Mouse (Mus musculus) cerebellum, postnatal 4 days (tissue): ENCODE results near the gene Adamtsl3.

Experiments used
- DNase-seq, 2 experiments: peaks; one replicate each; pipeline ENCODE4 v3.0.0; 2022; ENCODE audit warnings: low spot score in 2 of 2, mixed read lengths in 1 of 2

Gene Adamtsl3

DNA sequence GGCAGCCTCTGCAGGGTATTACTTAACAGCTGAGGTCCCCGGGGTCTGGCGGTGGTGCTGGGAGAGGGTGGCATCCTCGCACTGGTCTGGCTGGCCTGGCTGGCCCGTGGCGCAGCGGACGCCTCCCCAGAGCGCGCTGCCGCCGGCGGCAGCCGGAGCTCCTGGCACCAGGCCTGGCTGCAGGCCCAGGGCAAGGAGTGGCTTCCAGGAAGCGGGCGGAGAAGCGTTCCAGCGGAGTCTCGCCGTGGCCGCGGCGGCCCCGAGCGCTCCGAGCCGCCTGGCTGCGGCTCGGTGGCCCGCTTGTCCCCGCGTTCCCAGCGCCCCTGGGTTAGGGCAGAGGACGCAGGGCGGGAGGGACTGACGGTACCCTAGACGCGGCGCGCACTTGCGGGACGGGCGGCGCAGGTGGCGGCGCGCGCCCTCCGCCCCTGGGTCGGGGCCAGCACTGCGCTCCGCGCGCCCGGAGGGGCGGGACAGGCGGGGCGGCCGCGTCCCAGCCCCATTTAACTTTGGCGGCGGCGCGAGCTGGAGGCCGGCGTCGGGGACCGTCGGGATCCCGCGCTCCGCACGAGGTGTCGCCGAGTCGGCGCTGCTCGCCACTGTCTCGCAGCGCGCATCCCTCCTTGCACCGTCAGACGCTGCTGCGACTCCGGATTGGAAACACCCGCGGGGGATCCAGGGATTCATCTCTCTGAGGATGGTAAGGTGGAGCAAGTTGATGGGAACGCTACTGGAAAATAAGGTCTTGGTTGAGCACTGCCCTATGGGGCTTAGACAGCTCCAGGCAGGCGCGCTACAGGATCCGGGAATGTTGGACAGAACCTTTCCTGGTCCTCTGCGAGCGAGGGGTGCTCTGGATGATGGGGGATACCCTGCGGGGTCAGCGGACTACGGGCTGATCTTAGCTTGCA lies at the start of gene Adamtsl3:
Gene Adamtsl3 (plus strand): TSS at position 484 of the 911 bp plus-strand sequence.
- DNase-seq = peak in 1 of 2 experiments; percentile 62

DNA sequence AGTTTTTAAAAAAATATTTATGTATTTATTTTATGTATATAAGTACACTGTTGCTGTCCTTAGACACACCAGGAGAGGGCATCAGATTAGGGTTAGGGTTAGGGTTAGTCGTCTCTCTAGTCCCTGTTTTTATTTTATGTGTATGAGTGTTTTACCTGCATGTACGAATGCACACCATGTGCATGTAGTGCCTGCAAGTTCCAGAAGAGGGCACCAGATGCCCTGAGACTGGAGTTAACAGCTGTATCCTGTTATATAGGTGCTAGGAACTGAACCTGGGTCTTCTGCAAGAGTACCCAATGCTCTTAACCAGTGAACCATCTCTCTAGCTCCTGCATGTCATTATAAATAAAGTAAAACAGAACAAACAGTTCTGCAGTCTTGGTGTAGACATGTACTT lies 48.3 kb upstream of the Adamtsl3 start:
- no peak for DNase-seq

DNA sequence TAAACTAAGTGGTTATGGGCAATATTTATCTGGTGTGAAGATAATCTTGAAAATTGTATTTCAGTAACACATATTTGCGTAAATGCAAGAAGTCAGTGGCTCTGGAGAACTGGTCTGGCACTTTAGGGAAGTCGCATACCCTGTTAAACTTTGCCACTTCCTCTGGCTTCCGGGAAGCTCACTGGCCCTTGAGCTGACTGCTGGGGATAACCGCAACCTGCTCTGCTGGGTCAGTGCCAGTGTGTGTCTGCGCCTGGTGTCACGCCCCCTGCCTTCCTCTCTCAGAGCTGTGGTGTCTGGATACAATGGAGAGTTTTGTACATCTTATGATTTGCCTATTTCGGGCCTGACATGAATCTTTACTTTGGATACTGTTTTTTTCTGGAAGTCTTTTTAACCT lies 42.1 kb upstream of the Adamtsl3 start:
- DNase-seq = peak in 1 of 2 experiments; percentile 56

DNA sequence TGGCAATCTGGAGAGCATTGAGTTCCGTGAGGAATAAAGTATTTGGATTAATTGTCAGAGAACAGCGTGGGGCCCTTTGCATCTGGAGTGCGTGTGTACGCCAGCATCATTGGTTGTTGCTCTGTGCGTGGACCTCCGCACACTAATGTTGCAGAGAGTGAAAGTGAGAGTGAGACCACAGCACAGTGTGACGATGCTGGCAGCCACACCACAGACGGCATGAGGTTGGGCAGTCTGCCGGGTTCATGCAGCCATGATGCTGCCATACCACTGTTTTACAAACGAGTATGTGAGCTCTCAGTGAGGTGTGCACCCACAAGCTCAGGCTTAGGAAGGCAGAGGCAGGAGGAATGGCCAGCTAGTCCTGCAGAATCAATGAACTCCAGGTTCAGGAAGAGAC lies 41.4 kb upstream of the Adamtsl3 start:
- peak in 1 of 2 experiments; percentile 44 for DNase-seq

DNA sequence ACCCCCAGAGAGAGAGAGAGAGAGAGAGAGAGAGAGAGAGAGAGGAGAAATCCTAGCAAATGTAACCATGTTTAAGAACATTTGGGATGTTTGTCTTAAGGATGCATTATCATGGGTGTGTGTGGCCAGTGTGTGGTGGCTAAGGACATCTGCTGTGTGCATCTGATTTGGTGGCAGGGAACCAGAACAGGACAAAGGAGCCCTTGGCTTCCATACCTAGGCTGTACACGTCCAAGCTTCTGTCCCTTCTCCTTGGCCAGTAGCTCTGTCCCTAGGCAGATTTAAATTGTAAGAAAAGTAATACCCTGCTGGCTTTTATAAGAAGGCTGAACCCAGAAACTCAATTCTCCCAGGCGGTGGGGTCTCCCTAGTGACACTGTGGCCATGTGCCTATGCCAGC lies 40.9 kb upstream of the Adamtsl3 start:
- no peak for DNase-seq

DNA sequence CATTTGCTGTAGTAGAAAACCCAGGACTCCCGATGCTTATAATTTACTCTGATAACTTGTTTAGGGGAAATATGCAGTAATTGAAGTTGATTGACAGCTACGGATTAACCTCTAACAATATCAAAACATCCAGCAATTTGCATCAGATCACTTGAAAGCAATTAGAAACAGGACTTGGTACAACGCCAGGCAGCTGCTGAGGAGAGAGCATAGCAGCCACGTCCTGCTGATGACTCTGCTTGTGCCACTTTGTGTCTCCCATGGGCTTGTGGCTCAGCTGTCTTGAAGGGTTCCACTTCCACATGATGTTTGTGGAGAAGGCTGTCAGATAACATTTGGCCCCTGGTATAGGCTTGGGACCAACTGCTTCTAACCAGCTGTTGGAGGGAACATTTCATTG lies 27.1 kb upstream of the Adamtsl3 start:
- no peak for DNase-seq

DNA sequence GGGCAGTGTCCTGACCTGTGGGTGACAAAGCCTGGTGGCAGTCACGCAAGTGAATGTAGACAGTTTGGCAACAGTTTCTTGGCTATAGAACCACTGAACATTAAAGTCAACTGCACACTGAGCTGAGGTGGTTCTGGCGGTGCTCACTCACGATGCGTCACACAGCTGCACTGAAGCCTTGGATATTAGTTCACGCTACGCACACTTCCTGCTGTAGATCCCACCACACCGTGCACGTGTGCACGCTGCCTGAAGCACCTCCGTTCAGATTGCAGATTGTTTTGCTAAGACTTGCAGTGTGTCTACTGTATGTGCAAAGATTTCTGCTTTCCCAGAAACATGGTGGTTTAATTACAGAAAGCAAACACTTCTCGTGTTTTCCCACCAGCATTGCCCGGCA lies 17.0 kb upstream of the Adamtsl3 start:
- DNase-seq = no peak

DNA sequence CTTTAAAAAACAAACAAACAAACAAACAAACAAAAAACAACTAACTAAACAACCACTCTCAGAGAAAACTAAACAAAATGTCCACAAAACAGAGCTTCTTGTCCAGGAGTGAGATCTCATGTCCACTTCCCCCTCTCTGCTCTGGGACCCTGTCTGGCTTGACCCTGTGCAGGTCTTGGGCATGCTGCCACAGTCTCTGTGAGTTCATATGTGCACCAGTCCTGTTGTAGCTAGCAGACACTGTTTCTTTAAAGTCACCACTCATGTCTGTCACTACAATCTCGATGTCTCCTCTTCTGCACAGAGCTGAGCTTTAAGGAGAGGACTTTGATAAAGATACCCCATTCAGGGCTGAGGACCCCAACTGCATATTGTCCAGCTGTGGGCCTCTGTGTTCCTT lies 8.9 kb upstream of the Adamtsl3 start:
- DNase-seq = no peak

DNA sequence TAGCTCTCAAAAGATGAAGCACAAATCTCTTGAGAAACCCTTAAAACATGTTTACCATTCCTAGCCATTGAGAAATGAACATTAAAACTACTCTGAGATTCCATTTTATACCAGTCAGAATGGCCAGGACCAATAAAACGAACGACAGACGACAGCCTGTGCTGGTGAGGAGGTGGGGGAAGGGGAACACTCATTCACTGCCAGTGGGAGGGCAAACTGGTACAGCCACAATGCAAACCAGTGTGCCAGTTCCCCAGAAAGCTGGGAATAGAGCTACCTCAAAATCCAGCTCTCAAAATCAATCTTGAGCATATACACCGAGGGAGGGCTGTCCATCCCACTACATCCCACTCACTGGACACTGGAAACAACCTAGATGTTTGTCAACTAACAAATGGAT lies 8.3 kb upstream of the Adamtsl3 start:
- DNase-seq = no peak

DNA sequence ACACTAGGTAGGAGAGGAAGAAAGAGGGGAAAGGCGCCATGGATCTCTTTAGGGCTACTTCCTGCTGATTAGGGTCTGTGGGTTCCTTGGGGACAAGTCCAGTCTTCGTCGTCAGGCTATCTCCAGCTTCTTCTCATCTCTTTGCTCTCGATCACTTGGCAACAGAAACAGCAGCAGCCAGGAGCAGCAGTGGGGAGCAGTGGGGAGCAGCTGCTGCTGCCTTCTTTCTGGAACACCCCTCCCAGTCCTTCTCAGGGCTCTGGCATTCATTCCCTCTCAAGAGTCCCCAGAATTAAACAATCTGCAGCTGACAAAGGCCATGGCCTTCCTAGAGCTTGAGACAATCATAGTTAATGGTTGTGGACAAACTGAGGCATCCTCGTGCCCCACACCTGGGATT lies 7.6 kb upstream of the Adamtsl3 start:
- DNase-seq = no peak

DNA sequence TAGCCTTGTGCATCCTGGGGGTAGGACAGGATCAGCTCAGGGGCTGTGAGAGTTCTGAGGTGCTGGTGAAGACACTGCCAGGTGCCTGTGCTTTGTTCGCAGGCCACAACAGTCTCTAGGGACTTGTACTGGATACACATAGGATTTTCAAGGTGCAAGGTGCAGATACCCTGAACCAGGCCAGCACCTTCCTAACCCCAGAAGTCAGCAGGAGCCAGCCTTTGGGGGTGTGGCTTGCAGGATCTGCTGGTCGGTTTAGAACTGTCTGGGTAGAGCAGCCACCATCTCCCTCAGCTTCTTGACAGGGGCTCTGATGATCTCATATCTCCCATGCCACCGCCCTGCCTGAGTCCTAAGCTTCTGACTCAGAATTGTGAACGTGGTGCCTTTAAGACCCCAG lies 5.7 kb upstream of the Adamtsl3 start:
- DNase-seq = no peak

DNA sequence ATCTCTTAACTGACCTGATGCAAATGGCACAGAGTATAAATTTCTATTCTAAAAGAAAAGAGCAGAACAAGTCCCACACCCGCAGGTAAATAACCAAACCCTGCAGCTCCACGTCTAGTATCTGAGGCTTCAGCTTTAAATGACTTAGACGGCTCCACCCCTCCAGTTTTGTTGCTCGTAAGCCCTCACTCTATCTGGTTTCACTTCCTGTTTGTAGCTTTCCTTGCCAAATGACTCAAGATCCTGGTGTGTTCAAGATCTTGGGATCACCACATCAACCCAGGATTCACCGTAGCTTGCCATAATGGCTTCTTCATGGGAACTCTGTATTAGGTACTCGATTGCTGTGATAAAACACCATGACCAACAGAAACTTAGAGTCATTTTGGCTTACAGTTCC lies 4.6 kb upstream of the Adamtsl3 start:
- DNase-seq = no peak

DNA sequence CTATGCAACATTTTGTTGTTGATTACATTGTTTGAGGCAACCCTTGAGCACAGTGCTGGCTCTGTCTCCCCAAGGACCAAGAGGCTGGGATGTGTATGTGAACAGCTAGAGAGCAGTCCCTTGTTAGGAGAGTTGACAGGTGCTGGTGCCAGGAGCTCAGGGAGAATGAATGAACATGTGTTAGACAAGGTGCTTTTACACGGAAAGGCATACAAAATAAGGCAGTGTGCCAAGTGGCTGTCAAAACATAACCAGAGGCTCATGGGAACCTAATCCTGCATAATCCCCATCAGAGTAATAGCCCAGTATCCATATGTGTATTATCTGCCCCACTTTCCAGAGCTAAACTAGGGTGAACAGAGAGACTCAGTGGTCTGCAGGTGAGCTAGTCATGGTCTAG lies 1.5 kb upstream of the Adamtsl3 start:
- no peak for DNase-seq

DNA sequence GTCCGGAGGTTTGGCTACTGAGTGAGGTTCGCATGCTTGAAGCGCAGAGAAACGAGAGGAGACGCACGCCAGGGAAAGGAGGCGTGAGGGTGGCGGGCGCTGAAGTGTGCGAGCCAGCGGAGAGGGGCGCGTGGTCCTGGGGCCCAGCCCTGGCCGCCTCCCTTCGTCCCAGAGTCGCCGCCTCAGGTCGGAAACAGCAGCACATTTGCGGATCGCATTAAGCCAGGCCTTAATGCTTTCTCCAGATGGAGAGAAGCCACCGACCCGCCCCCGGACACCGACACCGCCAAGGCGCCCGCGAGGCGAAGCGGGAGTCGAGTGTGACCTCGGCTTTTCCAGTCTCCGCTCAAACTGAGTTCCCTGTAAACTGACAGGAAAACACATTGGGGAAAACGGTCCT lies 638 bp downstream of the Adamtsl3 start:
- peak in 1 of 2 experiments; percentile 37 for DNase-seq

DNA sequence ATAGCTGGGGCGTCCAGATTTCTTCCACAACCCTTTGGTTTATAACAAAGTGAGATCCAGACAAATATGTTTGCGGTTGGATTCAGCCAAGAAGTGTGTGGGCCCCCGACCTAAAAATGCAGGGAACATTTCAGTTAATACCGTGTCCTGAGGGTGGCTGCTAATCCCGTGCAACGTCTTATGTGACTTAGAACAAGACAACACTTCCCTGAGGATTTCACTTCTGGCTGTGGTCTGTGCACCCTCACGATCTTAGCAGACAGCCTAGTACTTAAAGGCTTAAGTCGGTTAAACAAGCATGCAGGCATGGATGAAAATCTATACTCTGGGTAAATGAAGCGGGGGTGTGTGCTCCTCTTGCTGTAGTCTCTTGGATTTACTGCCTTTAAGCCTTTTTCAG lies 2.6 kb downstream of the Adamtsl3 start:
- no peak for DNase-seq

DNA sequence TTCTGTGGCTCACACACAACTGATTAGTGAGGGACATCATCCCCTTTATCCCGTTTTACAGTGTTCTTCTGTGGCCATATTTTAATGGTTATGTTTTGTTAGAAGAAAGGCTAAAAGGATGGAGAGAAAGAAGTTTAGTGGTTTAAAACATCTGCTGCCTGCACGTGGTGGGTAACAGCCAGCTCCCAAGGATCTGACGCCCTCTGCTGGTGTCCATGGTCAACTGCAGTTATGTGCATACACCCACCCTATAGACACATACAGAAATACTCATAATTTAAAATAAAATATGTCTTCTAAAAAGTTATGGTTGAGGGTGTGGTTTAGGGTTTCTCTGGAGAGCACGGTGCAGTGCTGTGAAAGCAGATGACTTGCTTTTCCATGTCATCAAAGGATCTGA lies 3.0 kb downstream of the Adamtsl3 start:
- DNase-seq = no peak

DNA sequence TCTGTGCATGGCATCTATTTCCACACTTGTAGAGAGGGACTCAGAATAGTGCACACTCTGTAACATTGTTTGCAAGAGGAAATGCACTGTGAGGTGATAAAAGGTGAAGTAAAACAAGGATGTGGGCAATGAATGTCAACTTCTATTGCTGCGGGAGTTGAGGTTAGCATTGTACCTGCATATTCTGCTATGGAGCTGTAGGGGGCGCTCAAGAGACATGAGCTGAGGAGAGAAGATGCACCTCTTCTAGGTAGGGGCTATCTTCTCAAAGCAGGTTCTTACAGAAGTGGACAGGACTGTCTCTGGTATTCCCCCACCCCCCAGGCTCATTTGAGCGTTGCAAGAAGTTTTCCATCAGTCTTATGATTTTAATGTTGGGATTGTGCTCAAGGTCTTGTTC lies 3.7 kb downstream of the Adamtsl3 start:
- DNase-seq = no peak

DNA sequence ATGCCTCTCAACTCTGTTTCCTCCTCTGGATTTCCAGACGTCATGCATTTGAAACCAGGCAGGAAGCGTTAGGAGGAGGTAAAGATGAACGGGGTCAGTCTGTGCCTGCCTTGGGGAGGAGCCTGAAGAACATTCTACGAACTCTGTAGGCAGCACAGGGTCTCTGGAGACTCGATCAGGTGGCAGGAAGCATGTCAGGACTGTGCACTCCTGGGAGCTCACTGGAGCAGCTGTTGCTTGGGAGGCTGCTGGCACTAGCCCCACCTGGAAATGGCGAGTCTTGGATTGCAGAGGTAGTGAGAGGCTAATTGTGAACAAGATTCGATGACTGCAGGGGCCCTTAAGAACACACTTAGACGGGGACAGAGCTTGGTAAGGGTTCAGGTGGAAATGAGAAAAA lies 6.0 kb downstream of the Adamtsl3 start:
- no peak for DNase-seq

DNA sequence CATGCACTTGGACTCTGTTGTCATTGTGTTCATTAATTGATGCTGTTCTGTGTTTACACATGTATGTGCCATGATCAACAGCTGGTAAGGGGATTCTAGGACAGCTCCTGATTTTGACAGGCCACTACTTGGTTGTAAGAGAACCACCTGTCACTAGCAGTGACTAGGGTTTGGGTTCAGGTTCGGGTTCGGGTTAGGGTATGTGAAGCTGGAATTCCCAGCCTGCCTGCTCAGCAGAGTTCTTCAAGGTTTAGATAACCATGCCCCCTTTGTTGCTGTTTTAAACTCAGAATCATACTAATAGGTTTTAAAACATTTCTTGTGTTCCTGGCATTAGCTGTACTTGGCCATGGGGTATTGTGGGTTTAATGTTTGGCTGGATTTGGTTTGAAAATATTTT lies 11.2 kb downstream of the Adamtsl3 start:
- DNase-seq = no peak

DNA sequence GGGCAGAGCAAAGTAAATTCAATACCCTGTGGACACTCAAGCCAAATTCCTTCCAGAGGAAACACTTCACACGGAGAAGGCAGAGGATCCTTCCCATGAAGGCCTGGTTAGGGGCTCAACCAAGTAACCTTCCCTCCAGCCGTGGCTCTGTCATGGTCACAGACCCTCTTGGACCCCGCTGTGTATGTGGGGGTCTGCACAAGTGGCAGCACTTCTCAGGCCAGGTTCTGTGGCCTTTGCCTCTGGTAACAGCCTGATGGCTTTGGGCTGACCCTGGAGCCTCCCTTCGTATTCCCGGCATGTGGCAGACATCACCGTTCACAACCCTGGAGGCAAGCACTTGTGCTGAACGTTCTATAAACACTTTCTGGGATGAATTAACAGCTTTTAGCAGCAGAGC lies 14.3 kb downstream of the Adamtsl3 start:
- no peak for DNase-seq

DNA sequence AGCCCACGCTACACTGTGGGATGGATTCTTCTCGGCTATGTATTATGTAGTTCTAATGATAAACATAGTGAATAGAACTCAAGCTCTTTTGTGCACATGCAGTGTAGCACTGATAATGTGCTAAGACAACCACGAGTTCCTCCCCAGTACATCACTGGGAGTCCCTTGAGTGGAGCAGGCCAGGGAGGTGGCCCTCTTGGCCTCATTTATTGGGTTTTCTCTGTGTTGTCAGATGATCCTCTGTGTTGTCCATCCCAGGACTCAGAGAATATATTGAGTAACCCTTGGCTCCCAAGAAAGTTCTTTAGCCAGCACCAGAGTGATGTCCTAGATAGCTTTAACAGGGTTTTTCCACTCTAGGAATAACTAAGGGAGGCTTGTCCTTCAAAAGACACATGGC lies 14.9 kb downstream of the Adamtsl3 start:
- DNase-seq = no peak

DNA sequence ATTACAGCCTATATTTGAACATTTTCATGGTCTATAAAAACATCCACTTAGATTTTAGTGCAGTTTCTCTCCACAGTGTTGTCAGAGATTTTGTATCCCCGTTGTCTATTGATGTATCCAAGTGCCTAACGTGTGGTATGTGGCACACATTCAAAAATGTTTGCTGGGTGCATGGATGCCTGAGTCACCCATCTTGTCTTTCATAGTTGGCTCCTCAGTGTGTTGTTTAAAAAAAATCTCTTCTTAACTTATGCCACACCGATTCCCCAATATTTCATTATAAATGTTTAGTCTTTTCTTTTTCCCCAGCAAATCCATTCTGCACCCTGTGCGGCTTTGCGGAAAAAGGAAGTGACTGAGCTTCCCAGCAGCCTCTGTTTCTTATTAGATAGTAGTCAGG lies 23.7 kb downstream of the Adamtsl3 start:
- no peak for DNase-seq

DNA sequence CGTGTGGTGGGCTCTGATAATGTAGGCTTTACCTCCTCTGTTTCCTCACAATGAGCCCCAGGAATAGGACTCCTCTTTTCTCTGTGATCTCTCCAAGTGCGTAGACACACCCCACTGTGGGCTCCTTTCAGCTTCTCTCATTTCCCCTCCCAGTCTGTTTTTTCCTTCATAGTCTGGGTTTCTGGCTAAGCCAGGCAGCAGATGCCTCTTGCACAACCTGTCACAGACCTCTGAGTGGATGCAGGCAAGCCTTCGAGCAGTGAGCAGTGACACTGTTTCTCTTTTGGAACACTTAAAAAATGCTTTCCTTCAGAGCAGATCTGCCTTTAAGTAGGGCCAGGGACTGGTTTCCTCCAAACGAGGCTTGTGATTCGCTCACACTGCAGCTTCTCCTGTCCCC lies 24.2 kb downstream of the Adamtsl3 start:
- DNase-seq = no peak

DNA sequence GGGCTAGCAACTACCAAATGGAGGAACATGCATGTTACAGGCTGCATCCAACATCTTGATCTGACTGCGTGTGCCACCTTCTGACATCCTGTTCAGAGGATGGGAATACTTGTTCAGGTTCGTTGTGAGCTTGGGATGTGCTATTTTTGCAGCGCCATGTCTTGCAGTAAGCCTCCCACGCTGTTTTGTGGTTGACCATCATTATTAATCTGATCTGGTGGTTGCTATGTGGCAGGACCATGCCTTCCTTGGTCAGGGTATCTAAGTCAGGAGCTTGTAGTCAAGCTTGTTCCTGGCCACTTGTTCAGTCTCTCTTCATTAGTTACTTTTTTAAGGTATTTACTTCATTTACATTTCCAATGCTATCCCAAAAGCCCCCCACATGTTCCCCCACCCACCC lies 24.7 kb downstream of the Adamtsl3 start:
- DNase-seq = no peak
